Mouse (Mus musculus): ENCODE measurements around the gene Rnase10. TPM values are rescaled to one million over a fixed set of nuclear protein-coding genes. Genes with fewer than 3 reads are reported as not detected.

Rnase10 gene
- polyA plus RNA-seq, 1 experiment from 2014 or later = 0.23 TPM

- Histone ChIP-seq H3K27ac (ENCODE audit: low read depth, low read length) (no peak overlapping the region), H3K4me2 (no peak overlapping the region), H3K27me3 (ENCODE audit: control insufficient read depth, insufficient read depth, low read length) (no peaks in the 10 kb centered on the region), H3K9ac (ENCODE audit: low read depth, low read length) (no peak overlapping the region), H3K4me1 (ENCODE audit: control insufficient read depth, insufficient read depth, low read length) (no peaks in the 10 kb centered on the region), H3K4me3 (ENCODE audit: low read depth, low read length) (no peak overlapping the region), H3K9me3 (replicated peaks; ENCODE audit: control insufficient read depth, low read length) (0 out of 2 replicates have a peak, but pooled peaks cover 2% of the 10 kb centered on the region), H3K36me3 (ENCODE audit: control insufficient read depth, insufficient read depth, low read length) (no peaks in the 10 kb centered on the region)
- ATAC-seq (replicated peaks; ENCODE audit: insufficient number of reproducible peaks, low FRiP score, low TSS enrichment) = no peak
- WGBS (ENCODE audit: insufficient replicate concordance) = 58% methylated on average over 1 of the region's 1 CpGs
Observed at GRCm38 (mm10) chr14:51024820-51025219, 17.3 kb downstream of the Rnase10 start.

- WGBS (ENCODE audit: insufficient replicate concordance) = 39% methylated on average over 5 of the region's 5 CpGs
- no peaks in the 10 kb centered on the region for H3K4me1 ChIP-seq (ENCODE audit: control insufficient read depth, insufficient read depth, low read length)
- no peak overlapping the region for H3K27ac ChIP-seq (ENCODE audit: low read depth, low read length)
- H3K9ac ChIP-seq (ENCODE audit: low read depth, low read length) = no peak overlapping the region
- no peaks in the 10 kb centered on the region for H3K9me3 ChIP-seq (replicated peaks; ENCODE audit: control insufficient read depth, low read length)
- no peak overlapping the region for H3K4me2 ChIP-seq
- H3K4me3 ChIP-seq (ENCODE audit: low read depth, low read length) = no peak overlapping the region
- no peak for ATAC-seq (replicated peaks; ENCODE audit: insufficient number of reproducible peaks, low FRiP score, low TSS enrichment)
- no peaks in the 10 kb centered on the region for H3K36me3 ChIP-seq (ENCODE audit: control insufficient read depth, insufficient read depth, low read length)
- H3K27me3 ChIP-seq (ENCODE audit: control insufficient read depth, insufficient read depth, low read length) = no peaks in the 10 kb centered on the region
Observed at GRCm38 (mm10) chr14:51026391-51027133, 19.0 kb downstream of the Rnase10 start.

- no peak for ATAC-seq (replicated peaks; ENCODE audit: insufficient number of reproducible peaks, low FRiP score, low TSS enrichment)
- no peaks in the 10 kb centered on the region for H3K4me1 ChIP-seq (ENCODE audit: control insufficient read depth, insufficient read depth, low read length)
- WGBS (ENCODE audit: insufficient replicate concordance) = 45% methylated on average over 3 of the region's 3 CpGs
- no peak overlapping the region for H3K4me2 ChIP-seq
- H3K27me3 ChIP-seq (ENCODE audit: control insufficient read depth, insufficient read depth, low read length) = no peaks in the 10 kb centered on the region
- H3K36me3 ChIP-seq (ENCODE audit: control insufficient read depth, insufficient read depth, low read length) = no peaks in the 10 kb centered on the region
- no peak overlapping the region for H3K27ac ChIP-seq (ENCODE audit: low read depth, low read length)
- no peak overlapping the region for H3K4me3 ChIP-seq (ENCODE audit: low read depth, low read length)
- no peak overlapping the region for H3K9ac ChIP-seq (ENCODE audit: low read depth, low read length)
- no peaks in the 10 kb centered on the region for H3K9me3 ChIP-seq (replicated peaks; ENCODE audit: control insufficient read depth, low read length)
Observed at GRCm38 (mm10) chr14:51027387-51028155, 20.0 kb downstream of the Rnase10 start.

- Histone ChIP-seq H3K9ac (ENCODE audit: low read depth, low read length) (no peak overlapping the region), H3K4me3 (ENCODE audit: low read depth, low read length) (no peak overlapping the region), H3K4me1 (ENCODE audit: control insufficient read depth, insufficient read depth, low read length) (no peaks in the 10 kb centered on the region), H3K36me3 (ENCODE audit: control insufficient read depth, insufficient read depth, low read length) (no peaks in the 10 kb centered on the region), H3K9me3 (replicated peaks; ENCODE audit: control insufficient read depth, low read length) (no peaks in the 10 kb centered on the region), H3K4me2 (no peak overlapping the region), H3K27ac (ENCODE audit: low read depth, low read length) (no peak overlapping the region), H3K27me3 (ENCODE audit: control insufficient read depth, insufficient read depth, low read length) (no peaks in the 10 kb centered on the region)
- 44% methylated on average over 1 of the region's 1 CpGs for WGBS (ENCODE audit: insufficient replicate concordance)
- no peak for ATAC-seq (replicated peaks; ENCODE audit: insufficient number of reproducible peaks, low FRiP score, low TSS enrichment)
Observed at GRCm38 (mm10) chr14:51035206-51035605, 27.7 kb downstream of the Rnase10 start.

DNA sequence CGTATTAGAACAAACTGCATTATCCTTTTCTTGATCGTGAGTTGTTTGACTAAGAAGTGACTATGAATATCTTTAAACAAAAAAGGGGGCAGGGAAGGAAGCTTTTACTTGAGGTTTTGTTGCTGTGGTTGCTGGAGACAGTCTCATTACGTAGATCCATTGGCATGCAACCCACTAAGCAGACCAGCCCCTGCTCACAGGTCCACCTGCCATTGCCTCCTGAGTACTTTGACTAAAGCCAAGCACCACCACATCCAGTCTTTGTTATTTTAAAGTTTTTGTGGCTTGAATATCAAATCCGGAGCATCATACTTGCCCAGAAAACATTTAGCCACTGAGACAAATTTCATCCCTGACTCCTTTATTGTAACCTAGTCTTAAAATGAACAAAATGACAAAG is 28.7 kb downstream of the Rnase10 start:
- H3K4me1 ChIP-seq (ENCODE audit: control insufficient read depth, insufficient read depth, low read length) = no peaks in the 10 kb centered on the region
- no peaks in the 10 kb centered on the region for H3K27me3 ChIP-seq (ENCODE audit: control insufficient read depth, insufficient read depth, low read length)
- H3K9ac ChIP-seq (ENCODE audit: low read depth, low read length) = no peak overlapping the region
- no peaks in the 10 kb centered on the region for H3K9me3 ChIP-seq (replicated peaks; ENCODE audit: control insufficient read depth, low read length)
- H3K27ac ChIP-seq (ENCODE audit: low read depth, low read length) = no peak overlapping the region
- H3K4me2 ChIP-seq = no peak overlapping the region
- no peak for ATAC-seq (replicated peaks; ENCODE audit: insufficient number of reproducible peaks, low FRiP score, low TSS enrichment)
- no peaks in the 10 kb centered on the region for H3K36me3 ChIP-seq (ENCODE audit: control insufficient read depth, insufficient read depth, low read length)
- no peak overlapping the region for H3K4me3 ChIP-seq (ENCODE audit: low read depth, low read length)
- WGBS (ENCODE audit: insufficient replicate concordance) = 73% methylated on average over 4 of the region's 4 CpGs

DNA sequence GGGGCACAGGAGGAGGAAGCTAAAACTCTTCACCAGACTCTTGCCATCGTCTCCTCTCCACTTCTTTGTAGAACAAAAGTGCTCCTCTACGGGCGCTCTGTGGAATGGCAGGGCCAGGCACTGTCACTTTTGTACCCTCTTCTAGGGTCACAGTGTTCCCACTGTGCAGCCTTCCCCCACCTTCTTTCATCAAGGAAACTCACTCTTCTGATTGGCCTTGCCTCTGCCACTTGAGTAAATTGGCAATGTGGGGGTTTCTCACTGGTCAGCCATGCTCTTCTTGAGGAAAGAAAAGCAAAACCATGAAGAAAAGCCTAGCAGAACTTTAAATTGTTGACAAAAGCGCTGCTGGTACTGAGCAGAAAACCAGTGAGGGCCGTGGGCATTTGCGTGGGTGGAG is 34.2 kb downstream of the Rnase10 start, which contains the start of gene Rnase9:
Gene Rnase9 (minus strand): TSS at position 101 of the 400 bp plus-strand sequence.
- Histone ChIP-seq H3K9me3 (replicated peaks; ENCODE audit: control insufficient read depth, low read length) (no peaks in the 10 kb centered on the region), H3K36me3 (ENCODE audit: control insufficient read depth, insufficient read depth, low read length) (no peaks in the 10 kb centered on the region), H3K27me3 (ENCODE audit: control insufficient read depth, insufficient read depth, low read length) (no peaks in the 10 kb centered on the region), H3K4me2 (no peak within 1 kb of the TSS), H3K4me1 (ENCODE audit: control insufficient read depth, insufficient read depth, low read length) (no peaks in the 10 kb centered on the region), H3K4me3 (ENCODE audit: low read depth, low read length) (no peak within 1 kb of the TSS), H3K9ac (ENCODE audit: low read depth, low read length) (no peak within 1 kb of the TSS), H3K27ac (ENCODE audit: low read depth, low read length) (no peak within 1 kb of the TSS)
- WGBS (ENCODE audit: insufficient replicate concordance) = 75% methylated on average over 6 of the region's 6 CpGs
- ATAC-seq (replicated peaks; ENCODE audit: insufficient number of reproducible peaks, low FRiP score, low TSS enrichment) = no peak

GRCm38 (mm10) chr14:51047846-51048245 is 40.3 kb downstream of the Rnase10 start:
- 41% methylated on average over 5 of the region's 5 CpGs for WGBS (ENCODE audit: insufficient replicate concordance)
- Histone ChIP-seq H3K4me3 (ENCODE audit: low read depth, low read length) (no peak overlapping the region), H3K4me2 (no peak overlapping the region), H3K27me3 (ENCODE audit: control insufficient read depth, insufficient read depth, low read length) (no peaks in the 10 kb centered on the region), H3K9me3 (replicated peaks; ENCODE audit: control insufficient read depth, low read length) (no peaks in the 10 kb centered on the region), H3K27ac (ENCODE audit: low read depth, low read length) (no peak overlapping the region), H3K4me1 (ENCODE audit: control insufficient read depth, insufficient read depth, low read length) (no peaks in the 10 kb centered on the region), H3K9ac (ENCODE audit: low read depth, low read length) (no peak overlapping the region), H3K36me3 (ENCODE audit: control insufficient read depth, insufficient read depth, low read length) (no peaks in the 10 kb centered on the region)
- ATAC-seq (replicated peaks; ENCODE audit: insufficient number of reproducible peaks, low FRiP score, low TSS enrichment) = no peak

DNA sequence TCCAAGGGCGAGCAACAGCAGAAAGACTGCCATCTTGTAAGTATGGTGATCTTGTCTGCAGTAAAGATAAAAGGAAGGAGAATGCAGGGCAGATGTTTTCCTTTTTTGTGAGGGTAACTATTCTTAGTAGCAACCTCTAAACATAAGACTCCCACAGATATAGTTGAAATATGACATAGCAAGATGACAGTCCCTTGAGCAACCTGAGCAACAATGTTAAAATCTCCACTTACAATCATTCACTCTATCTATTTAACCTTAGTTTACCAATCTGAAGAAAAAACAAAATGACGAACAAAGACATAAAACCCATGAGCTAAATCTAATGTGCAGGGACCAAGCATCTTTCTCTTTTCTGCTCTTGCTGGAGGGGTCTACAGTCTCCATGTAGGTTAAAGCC is 42.5 kb downstream of the Rnase10 start, which contains the start of gene Rnase11:
Gene Rnase11 (minus strand): TSS at position 101 of the 400 bp plus-strand sequence.
- no peak for ATAC-seq (replicated peaks; ENCODE audit: insufficient number of reproducible peaks, low FRiP score, low TSS enrichment)
- no peak within 1 kb of the TSS for H3K9ac ChIP-seq (ENCODE audit: low read depth, low read length)
- WGBS (ENCODE audit: insufficient replicate concordance) = 73% methylated on average over 2 of the region's 2 CpGs
- H3K36me3 ChIP-seq (ENCODE audit: control insufficient read depth, insufficient read depth, low read length) = no peaks in the 10 kb centered on the region
- no peak within 1 kb of the TSS for H3K27ac ChIP-seq (ENCODE audit: low read depth, low read length)
- no peak within 1 kb of the TSS for H3K4me3 ChIP-seq (ENCODE audit: low read depth, low read length)
- no peaks in the 10 kb centered on the region; the same call in 1 of the 2 replicates for H3K4me1 ChIP-seq (ENCODE audit: control insufficient read depth, insufficient read depth, low read length)
- no peaks in the 10 kb centered on the region for H3K27me3 ChIP-seq (ENCODE audit: control insufficient read depth, insufficient read depth, low read length)
- H3K9me3 ChIP-seq (replicated peaks; ENCODE audit: control insufficient read depth, low read length) = no peaks in the 10 kb centered on the region
- no peak within 1 kb of the TSS for H3K4me2 ChIP-seq
